Mouse (Mus musculus) testis, adult 2 months (tissue): ENCODE measurements around the gene Thsd4. TPM values are rescaled to one million over a fixed set of nuclear protein-coding genes. Genes with fewer than 3 reads are reported as not detected.

Experiments used
- H3K27ac ChIP-seq: fragments of 200-500 bp; 2 replicates; pipeline ENCODE4 v1.5.1; 2012; ENCODE audit warnings: low read depth, low read length; ENCODE audit not compliant: control insufficient read depth, insufficient read depth
- H3K27me3 ChIP-seq: fragments of 200-500 bp; 2 replicates; pipeline ENCODE4 v1.6.1; 2012; ENCODE audit warnings: mild to moderate bottlenecking, low read length, moderate library complexity; ENCODE audit not compliant: control insufficient read depth, insufficient read depth
- H3K36me3 ChIP-seq: fragments of 200-500 bp; 2 replicates; pipeline ENCODE4 v1.6.1; 2012; ENCODE audit warnings: mild to moderate bottlenecking, low read length; ENCODE audit not compliant: control insufficient read depth, insufficient read depth
- H3K4me1 ChIP-seq: fragments of 200-500 bp; 2 replicates; pipeline ENCODE4 v1.6.1; 2012; ENCODE audit warnings: low read length; ENCODE audit not compliant: control insufficient read depth, insufficient read depth
- H3K4me3 ChIP-seq: fragments of 200-500 bp; 2 replicates; pipeline ENCODE4 v1.5.1; 2012; ENCODE audit warnings: low read depth, mild to moderate bottlenecking, low read length, moderate library complexity, mixed read lengths; ENCODE audit not compliant: control insufficient read depth
- CTCF ChIP-seq: fragments of 200-500 bp; IDR thresholded peaks from 2 replicates; pipeline ENCODE4 v1.5.1; 2012; ENCODE audit warnings: low read depth, mild to moderate bottlenecking, inconsistent platforms, low read length, moderate library complexity; ENCODE audit not compliant: control insufficient read depth, insufficient read depth, insufficient replicate concordance
- POLR2A ChIP-seq: fragments of 200-500 bp; IDR thresholded peaks from 2 replicates; pipeline ENCODE4 v1.6.1; 2012; ENCODE audit warnings: low read depth, mild to moderate bottlenecking, inconsistent platforms, low read length, moderate library complexity; ENCODE audit not compliant: control insufficient read depth
- polyA plus RNA-seq: library from polyadenylated mRNA; depleted of rRNA; stranded (reverse); fragments of >200 nt; gene quantifications from 2 replicates; pipeline ENCODE4 v1.2.3, GENCODE M21; 2012

The Thsd4 gene
- polyA plus RNA-seq, 1 experiment = 1.4 TPM

GRCm38 (mm10) chr9:60234233-60235115 lies 287.4 kb downstream of the Thsd4 start:
- TF ChIP-seq POLR2A = no peak
- TF ChIP-seq CTCF = no peak
- Histone ChIP-seq H3K27ac (no peak overlapping the region), H3K4me1 (no peaks in the 10 kb centered on the region)

DNA sequence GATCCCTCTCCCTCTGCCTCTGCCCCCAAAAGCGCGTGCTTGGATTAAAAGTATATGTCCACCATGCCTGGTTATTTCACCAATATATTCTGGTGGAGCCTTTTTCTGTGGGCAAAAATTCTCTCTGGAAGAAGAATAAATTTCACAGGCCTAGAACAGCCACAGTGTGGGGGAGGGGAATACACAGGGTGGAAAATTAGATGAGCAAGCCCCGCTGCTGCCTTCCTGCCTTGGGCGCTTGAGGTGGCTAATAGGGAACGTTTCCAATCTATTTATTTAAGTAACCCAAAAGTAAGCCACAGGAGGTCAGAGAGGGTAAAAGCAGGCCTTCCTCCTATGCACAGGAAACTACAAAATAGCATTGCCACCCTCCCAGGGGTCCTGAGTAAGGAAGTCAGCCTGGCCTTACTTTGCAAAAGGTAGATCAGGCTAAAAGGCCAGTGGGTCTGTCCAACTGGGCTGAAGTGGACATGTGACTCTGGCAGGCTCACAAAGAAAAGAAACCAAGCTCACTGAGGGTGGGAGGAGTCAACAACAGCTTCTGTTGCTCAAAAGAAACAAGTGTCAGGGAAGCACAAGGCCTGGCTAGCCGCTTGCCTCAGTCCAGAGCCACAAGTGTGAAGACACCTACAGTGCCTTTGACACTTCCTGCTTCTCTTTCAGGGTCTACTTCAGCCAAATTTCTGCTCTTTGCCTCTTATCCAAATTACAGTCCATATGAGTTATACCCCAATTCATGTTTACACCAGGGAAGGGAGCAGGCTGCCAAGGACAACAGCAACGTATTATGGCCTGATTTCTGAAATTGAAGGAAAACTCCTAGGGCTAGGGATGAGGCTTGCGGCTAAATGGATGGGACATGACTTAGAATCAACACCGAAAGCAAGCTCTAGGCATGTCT lies 289.6 kb downstream of the Thsd4 start:
- no peak for TF ChIP-seq POLR2A
- no peak for TF ChIP-seq CTCF
- Histone ChIP-seq H3K4me3 (no peak overlapping the region), H3K4me1 (no peaks in the 10 kb centered on the region), H3K27me3 (no peaks in the 10 kb centered on the region), H3K27ac (no peak overlapping the region), H3K36me3 (no peaks in the 10 kb centered on the region)

More at GRCm38 (mm10) chr9:60234233-60235115, 287.4 kb downstream of the Thsd4 start:
- Histone ChIP-seq H3K4me3 (no peak overlapping the region), H3K36me3 (no peaks in the 10 kb centered on the region), H3K27me3 (no peaks in the 10 kb centered on the region)

GRCm38 (mm10) chr9:60229496-60229895 lies 292.4 kb downstream of the Thsd4 start:
- H3K27me3 ChIP-seq = no peaks in the 10 kb centered on the region
- H3K4me3 ChIP-seq = no peak overlapping the region
- no peak for TF ChIP-seq POLR2A
- no peak for TF ChIP-seq CTCF
- no peaks in the 10 kb centered on the region for H3K4me1 ChIP-seq
- H3K27ac ChIP-seq = no peak overlapping the region
- no peaks in the 10 kb centered on the region for H3K36me3 ChIP-seq

GRCm38 (mm10) chr9:60227727-60228126 lies 294.1 kb downstream of the Thsd4 start:
- H3K36me3 ChIP-seq = no peaks in the 10 kb centered on the region
- H3K27me3 ChIP-seq = no peaks in the 10 kb centered on the region
- TF ChIP-seq CTCF = no peak
- TF ChIP-seq POLR2A = no peak
- H3K4me1 ChIP-seq = no peaks in the 10 kb centered on the region
- H3K4me3 ChIP-seq = no peak overlapping the region
- H3K27ac ChIP-seq = no peak overlapping the region

GRCm38 (mm10) chr9:60226679-60227078 lies 295.2 kb downstream of the Thsd4 start:
- Histone ChIP-seq H3K4me1 (no peaks in the 10 kb centered on the region), H3K27me3 (no peaks in the 10 kb centered on the region), H3K4me3 (no peak overlapping the region)

GRCm38 (mm10) chr9:60226155-60226554 lies 295.7 kb downstream of the Thsd4 start:
- no peak overlapping the region for H3K27ac ChIP-seq
- no peaks in the 10 kb centered on the region for H3K27me3 ChIP-seq
- no peaks in the 10 kb centered on the region for H3K4me1 ChIP-seq

More at GRCm38 (mm10) chr9:60226679-60227078, 295.2 kb downstream of the Thsd4 start:
- no peak overlapping the region for H3K27ac ChIP-seq
- TF ChIP-seq CTCF (no peak), POLR2A (no peak)
- H3K36me3 ChIP-seq = no peaks in the 10 kb centered on the region

DNA sequence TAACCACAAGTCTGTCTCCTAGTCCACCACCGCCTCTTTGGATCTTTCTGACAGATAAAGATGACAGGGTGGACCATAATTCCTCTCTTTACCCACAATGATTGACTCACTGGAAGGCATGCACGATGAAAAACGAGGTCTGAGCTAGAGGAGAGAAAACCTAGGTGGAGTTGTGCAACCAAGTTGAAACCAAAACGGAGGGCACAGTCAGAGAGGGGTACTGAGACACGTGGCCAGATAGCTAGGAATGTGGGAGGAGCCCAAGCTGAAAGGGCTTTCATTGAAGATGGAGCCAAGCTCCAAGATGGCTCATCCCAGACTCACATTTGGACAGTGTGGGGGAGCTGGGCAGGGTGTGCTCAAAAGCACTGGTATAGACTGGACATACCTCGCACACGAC lies 296.4 kb downstream of the Thsd4 start:
- Histone ChIP-seq H3K27me3 (no peaks in the 10 kb centered on the region), H3K36me3 (no peaks in the 10 kb centered on the region), H3K27ac (no peak overlapping the region), H3K4me1 (no peaks in the 10 kb centered on the region), H3K4me3 (no peak overlapping the region)
- TF ChIP-seq POLR2A (no peak), CTCF (no peak)

More at GRCm38 (mm10) chr9:60226155-60226554, 295.7 kb downstream of the Thsd4 start:
- no peak for TF ChIP-seq CTCF
- TF ChIP-seq POLR2A = no peak
- Histone ChIP-seq H3K36me3 (no peaks in the 10 kb centered on the region), H3K4me3 (no peak overlapping the region)
